Mouse (Mus musculus) heart, postnatal 4 days (tissue): Measurements from ENCODE around the gene Ifit1bl1. TPM values are rescaled to one million over a fixed set of nuclear protein-coding genes. Genes with fewer than 3 reads are reported as not detected.

Experiments used
- total RNA-seq, 2 experiments: library from RNA; stranded (reverse); gene quantifications; 2 replicates each; pipeline ENCODE4 v1.2.3; 2021

The Ifit1bl1 gene
- total RNA-seq, 2 experiments from 2014 or later: 1.8 to 2.2 TPM

Other genes with a start within 250 kb of the Ifit1bl1 start
- under 1 TPM; 0.32 to 0.45 TPM for gene Ch25h, start 126.8 kb downstream of the Ifit1bl1 start, total RNA-seq
- 10 to 100 TPM; 20.7 to 21.2 TPM for gene Lipa, start 74.5 kb downstream of the Ifit1bl1 start, total RNA-seq
- gene Ifit2, start 51.3 kb downstream of the Ifit1bl1 start, total RNA-seq: 1 to 10 TPM; 8.0 to 8.2 TPM
- under 1 TPM; 0.50 to 0.54 TPM for gene Ifit3, start 18.4 kb downstream of the Ifit1bl1 start, total RNA-seq
- gene Ifit3b, start 6.0 kb upstream of the Ifit1bl1 start, total RNA-seq: under 1 TPM in 1 of 2 experiments, not detected in 1; 0.45 TPM
- gene Ifit1bl2, start 38.8 kb upstream of the Ifit1bl1 start, total RNA-seq: under 1 TPM; 0.43 to 0.81 TPM
- gene Ifit1, start 38.9 kb upstream of the Ifit1bl1 start, total RNA-seq: under 1 TPM; 0.17 to 0.25 TPM
- 10 to 100 TPM; 13.3 to 13.4 TPM for gene Slc16a12, start 145.3 kb upstream of the Ifit1bl1 start, total RNA-seq